Mouse (Mus musculus): ENCODE results near the gene Rfx8. TPM values are rescaled to one million over a fixed set of nuclear protein-coding genes. Genes with fewer than 3 reads are reported as not detected.

The Rfx8 gene
- polyA plus RNA-seq, 1 experiment: 0.04 TPM

- H3K36me3 ChIP-seq (ENCODE audit: control insufficient read depth): no peaks in the 10 kb centered on the region
- H3K4me3 ChIP-seq (replicated peaks): no peak overlapping the region
- H3K27me3 ChIP-seq (ENCODE audit: control insufficient read depth): peaks cover 8% of the 10 kb centered on the region
- no peaks in the 10 kb centered on the region for H3K9me3 ChIP-seq (ENCODE audit: control insufficient read depth, low read length)
- peaks cover 4% of the 10 kb centered on the region for H3K4me1 ChIP-seq (ENCODE audit: control insufficient read depth)
- no peak for TF ChIP-seq GATA1 (IDR thresholded peaks at IDR 0.05; ENCODE audit: low read length)
- no peak for TF ChIP-seq TAL1 (IDR thresholded peaks at IDR 0.05; ENCODE audit: low read length)
Measured at GRCm38 (mm10) chr1:39628606-39629005, 92.2 kb downstream of the Rfx8 start.

GRCm38 (mm10) chr1:39625491-39625890 is 95.3 kb downstream of the Rfx8 start:
- TF ChIP-seq TAL1 (IDR thresholded peaks at IDR 0.05; ENCODE audit: low read length) (no peak), GATA1 (IDR thresholded peaks at IDR 0.05; ENCODE audit: low read length) (no peak)
- H3K4me1 ChIP-seq (ENCODE audit: control insufficient read depth): peaks cover 4% of the 10 kb centered on the region
- H3K36me3 ChIP-seq (ENCODE audit: control insufficient read depth): no peaks in the 10 kb centered on the region
- H3K4me3 ChIP-seq (replicated peaks): no peak overlapping the region
- peaks cover 6% of the 10 kb centered on the region for H3K27me3 ChIP-seq (ENCODE audit: control insufficient read depth)
- no peaks in the 10 kb centered on the region for H3K9me3 ChIP-seq (ENCODE audit: control insufficient read depth, low read length)

GRCm38 (mm10) chr1:39623729-39624128 is 97.1 kb downstream of the Rfx8 start:
- H3K36me3 ChIP-seq (ENCODE audit: control insufficient read depth): no peaks in the 10 kb centered on the region

GRCm38 (mm10) chr1:39623106-39623505 is 97.7 kb downstream of the Rfx8 start:
- Histone ChIP-seq H3K4me3 (replicated peaks) (no peak overlapping the region), H3K27me3 (ENCODE audit: control insufficient read depth) (peaks cover 6% of the 10 kb centered on the region)

More at GRCm38 (mm10) chr1:39623729-39624128, 97.1 kb downstream of the Rfx8 start:
- Histone ChIP-seq H3K4me1 (ENCODE audit: control insufficient read depth) (peaks cover 4% of the 10 kb centered on the region), H3K9me3 (ENCODE audit: control insufficient read depth, low read length) (no peaks in the 10 kb centered on the region), H3K27me3 (ENCODE audit: control insufficient read depth) (peaks cover 6% of the 10 kb centered on the region), H3K4me3 (replicated peaks) (no peak overlapping the region)
- TF ChIP-seq GATA1 (IDR thresholded peaks at IDR 0.05; ENCODE audit: low read length) (no peak), TAL1 (IDR thresholded peaks at IDR 0.05; ENCODE audit: low read length) (no peak)

GRCm38 (mm10) chr1:39618524-39618923 is 102.3 kb downstream of the Rfx8 start:
- Histone ChIP-seq H3K4me1 (ENCODE audit: control insufficient read depth) (peaks cover 10% of the 10 kb centered on the region), H3K27me3 (ENCODE audit: control insufficient read depth) (peaks cover 19% of the 10 kb centered on the region), H3K4me3 (replicated peaks) (no peak overlapping the region), H3K9me3 (ENCODE audit: control insufficient read depth, low read length) (no peaks in the 10 kb centered on the region), H3K36me3 (ENCODE audit: control insufficient read depth) (no peaks in the 10 kb centered on the region)
- no peak for TF ChIP-seq TAL1 (IDR thresholded peaks at IDR 0.05; ENCODE audit: low read length)
- TF ChIP-seq GATA1 (IDR thresholded peaks at IDR 0.05; ENCODE audit: low read length): no peak

More at GRCm38 (mm10) chr1:39623106-39623505, 97.7 kb downstream of the Rfx8 start:
- TF ChIP-seq TAL1 (IDR thresholded peaks at IDR 0.05; ENCODE audit: low read length) (no peak), GATA1 (IDR thresholded peaks at IDR 0.05; ENCODE audit: low read length) (no peak)
- no peaks in the 10 kb centered on the region for H3K36me3 ChIP-seq (ENCODE audit: control insufficient read depth)
- H3K9me3 ChIP-seq (ENCODE audit: control insufficient read depth, low read length): no peaks in the 10 kb centered on the region
- H3K4me1 ChIP-seq (ENCODE audit: control insufficient read depth): peaks cover 4% of the 10 kb centered on the region

GRCm38 (mm10) chr1:39615526-39615925 is 105.3 kb downstream of the Rfx8 start:
- H3K36me3 ChIP-seq (ENCODE audit: control insufficient read depth): no peaks in the 10 kb centered on the region
- H3K9me3 ChIP-seq (ENCODE audit: control insufficient read depth, low read length): no peaks in the 10 kb centered on the region
- H3K4me3 ChIP-seq (replicated peaks): no peak overlapping the region
- peak; percentile 11; the same call in 1 of the 3 replicates for TF ChIP-seq TAL1 (IDR thresholded peaks at IDR 0.05; ENCODE audit: low read length)
- no peak for TF ChIP-seq GATA1 (IDR thresholded peaks at IDR 0.05; ENCODE audit: low read length)
- H3K4me1 ChIP-seq (ENCODE audit: control insufficient read depth): peaks cover 10% of the 10 kb centered on the region
- peaks cover 26% of the 10 kb centered on the region for H3K27me3 ChIP-seq (ENCODE audit: control insufficient read depth)

Other genes with a start within 250 kb of the Rfx8 start
- 0.01 and 0.08 TPM in 2 replicates for gene Tbc1d8, start 242.2 kb downstream of the Rfx8 start, polyA plus RNA-seq (2012)
- 3.5 and 3.7 TPM in 2 replicates for gene Cnot11, start 186.0 kb downstream of the Rfx8 start, polyA plus RNA-seq (2012)
- gene Rnf149, start 143.6 kb downstream of the Rfx8 start, polyA plus RNA-seq (2012): 0.67 and 1.2 TPM in 2 replicates
- gene Creg2, start 69.5 kb downstream of the Rfx8 start, polyA plus RNA-seq (2012): not detected in 2 replicates
- gene Gm3646, start 84.3 kb upstream of the Rfx8 start, polyA plus RNA-seq (2012): not detected in 2 replicates
- 0.12 and 0.13 TPM in 2 replicates for gene Map4k4, start 179.9 kb upstream of the Rfx8 start, polyA plus RNA-seq (2012)